Mouse (Mus musculus) hindbrain, embryonic 15.5 days (tissue): ENCODE results near the gene Heatr4. TPM values are rescaled to one million over a fixed set of nuclear protein-coding genes. Genes with fewer than 3 reads are reported as not detected.

Experiments used
- polyA plus RNA-seq: library from polyadenylated mRNA; unstranded; fragments of >200 nt; fragmentation: Nextera tagmentation; extraction: Ambion mirVana; gene quantifications from 2 replicates; pipeline ENCODE4 v1.2.1, GENCODE M21; 2015

Heatr4 gene
- polyA plus RNA-seq, 1 experiment from 2014 or later, result not detected

Other genes with a start within 250 kb of the Heatr4 start
- gene Papln, start 221.2 kb downstream of the Heatr4 start, polyA plus RNA-seq, result 0.32 and 0.52 TPM in 2 replicates
- gene Numb, start 62.9 kb downstream of the Heatr4 start, polyA plus RNA-seq, result 15.3 and 17.4 TPM in 2 replicates
- 11.5 and 11.9 TPM in 2 replicates for gene Riox1, start 34.2 kb downstream of the Heatr4 start, polyA plus RNA-seq
- 16.0 and 16.9 TPM in 2 replicates for gene Acot2, start 3.0 kb upstream of the Heatr4 start, polyA plus RNA-seq
- 91.0 and 98.0 TPM in 2 replicates for gene Acot1, start 24.6 kb upstream of the Heatr4 start, polyA plus RNA-seq
- gene Acot4, start 53.5 kb upstream of the Heatr4 start, polyA plus RNA-seq, result 0.32 and 0.58 TPM in 2 replicates
- not detected in 2 replicates for gene Gm49366, start 54.1 kb upstream of the Heatr4 start, polyA plus RNA-seq
- gene Acot3, start 67.3 kb upstream of the Heatr4 start, polyA plus RNA-seq, result 1.3 and 1.4 TPM in 2 replicates
- gene Acot5, start 84.5 kb upstream of the Heatr4 start, polyA plus RNA-seq, result 0.44 and 0.46 TPM in 2 replicates
- gene Acot6, start 115.8 kb upstream of the Heatr4 start, polyA plus RNA-seq, result 0.84 and 1.7 TPM in 2 replicates
- 7.2 and 7.8 TPM in 2 replicates for gene Dnal1, start 129.5 kb upstream of the Heatr4 start, polyA plus RNA-seq
- 4.0 and 4.5 TPM in 2 replicates for gene Pnma1, start 163.6 kb upstream of the Heatr4 start, polyA plus RNA-seq
- 4.5 and 4.9 TPM in 2 replicates for gene Elmsan1, start 234.0 kb upstream of the Heatr4 start, polyA plus RNA-seq